Mouse (Mus musculus): ENCODE results near the gene Gm14862.

GRCm38 (mm10) chrX:9216244-9216643 is 40.5 kb downstream of the Gm14862 start:
- TF ChIP-seq CTCF (conservative IDR thresholded peaks at IDR 0.05; ENCODE audit: low read length) (peak; percentile 49), POU5F1 (IDR thresholded peaks at IDR 0.05; ENCODE audit: borderline replicate concordance, low read length) (no peak)

Data from E14TG2a.4 (cell line).